Mouse (Mus musculus) heart, postnatal 0 days (tissue): ENCODE data around the gene Sephs2. TPM values are rescaled to one million over a fixed set of nuclear protein-coding genes. Genes with fewer than 3 reads are reported as not detected.

Source experiments
- ATAC-seq: fragments of 200-750 bp; cut with Nextera tagmentation; 2 replicates; pipeline ENCODE4 v1.8.0; 2017; ENCODE audit warnings: low read depth, moderate number of reproducible peaks, moderate library complexity; ENCODE audit not compliant: insufficient read depth
- DNase-seq: peaks from one replicate; pipeline ENCODE4 v3.0.0-alpha.2; 2016; ENCODE audit warnings: low spot score
- H3K27ac ChIP-seq: fragments of 300-500 bp; sonication (generic); 2 replicates; pipeline ENCODE4 v1.5.1; 2014; ENCODE audit warnings: low read depth, mild to moderate bottlenecking
- H3K27me3 ChIP-seq: fragments of 300-500 bp; sonication (generic); 2 replicates; pipeline ENCODE4 v1.6.1; 2014; ENCODE audit warnings: low read length, mixed read lengths; ENCODE audit not compliant: control insufficient read depth, insufficient read depth
- H3K36me3 ChIP-seq: fragments of 300-500 bp; sonication (generic); replicated peaks from 2 replicates; pipeline ENCODE4 v1.6.1; 2014; ENCODE audit warnings: low read length, mixed read lengths; ENCODE audit not compliant: control insufficient read depth, insufficient read depth
- H3K4me1 ChIP-seq: fragments of 300-500 bp; sonication (generic); 2 replicates; pipeline ENCODE4 v1.6.1; 2014; ENCODE audit warnings: antibody characterized with exemption; ENCODE audit not compliant: control insufficient read depth, insufficient read depth
- H3K4me2 ChIP-seq: fragments of 300-500 bp; sonication (generic); 2 replicates; pipeline ENCODE4 v1.6.1; 2014; ENCODE audit warnings: low read depth, mild to moderate bottlenecking, low read length, moderate library complexity
- H3K4me3 ChIP-seq: fragments of 300-500 bp; sonication (generic); 2 replicates; pipeline ENCODE4 v1.5.1; 2014; ENCODE audit warnings: low read depth, low read length
- H3K9ac ChIP-seq: fragments of 300-500 bp; sonication (generic); replicated peaks from 2 replicates; pipeline ENCODE4 v1.6.1; 2014; ENCODE audit warnings: low read depth, low read length, mixed read lengths
- H3K9me3 ChIP-seq: fragments of 300-500 bp; sonication (generic); replicated peaks from 2 replicates; pipeline ENCODE4 v1.6.1; 2016; ENCODE audit warnings: low read length; ENCODE audit not compliant: control insufficient read depth
- CTCF ChIP-seq: IDR thresholded peaks from 2 replicates; pipeline ENCODE4 v1.5.1; 2016; ENCODE audit warnings: antibody characterized with exemption, control low read depth, low read depth
- EP300 ChIP-seq: IDR thresholded peaks from 2 replicates; pipeline ENCODE4 v1.6.1; 2016; ENCODE audit warnings: antibody characterized with exemption, low read depth
- WGBS: fragments of 180-500 bp; shearing (Covaris S2); extraction: QIAGEN DNeasy Blood & Tissue Kit; methylation state at CpG from one replicate; pipeline ENCODE4 v1.1.7; 2014; 5-methylcytosine and 5-hydroxymethylcytosine counted together
- polyA plus RNA-seq: library from polyadenylated mRNA; unstranded; fragments of >200 nt; fragmentation: Nextera tagmentation; extraction: Ambion mirVana; gene quantifications from 2 replicates; pipeline ENCODE4 v1.2.1, GENCODE M21; 2015
- total RNA-seq: library from RNA; depleted of rRNA; stranded (reverse); fragments of >200 nt; gene quantifications from 2 replicates; pipeline ENCODE4 v1.2.3, GENCODE M21; 2014; ENCODE audit warnings: low replicate concordance

Gene Sephs2
- total and polyA plus RNA-seq, 2 experiments from 2014 or later, result 55.7 to 78.0 TPM

GRCm38 (mm10) chr7:127243361-127243867, 30.4 kb downstream of the Sephs2 start:
- ATAC-seq, result no peak
- H3K27ac ChIP-seq, result peak overlapping the region; percentile 93
- peak; percentile 25 for DNase-seq
- H3K4me2 ChIP-seq, result peak overlapping the region; percentile 87
- WGBS, result 31% methylated on average over 2 of the region's 2 CpGs
- H3K4me3 ChIP-seq, result peak overlapping the region; percentile 66
- H3K27me3 ChIP-seq, result no peaks in the 10 kb centered on the region
- peak overlapping the region; percentile 81; the same call in 1 of the 2 replicates for H3K9ac ChIP-seq
- no peaks in the 10 kb centered on the region for H3K9me3 ChIP-seq
- TF ChIP-seq CTCF (no peak), EP300 (no peak)
- H3K36me3 ChIP-seq, result peaks cover 20% of the 10 kb centered on the region; the same call in 1 of the 2 replicates
- peaks cover 14% of the 10 kb centered on the region; the same call in 1 of the 2 replicates for H3K4me1 ChIP-seq

GRCm38 (mm10) chr7:127234777-127235176, 39.1 kb downstream of the Sephs2 start:
- H3K27ac ChIP-seq, result no peak overlapping the region
- no peak for DNase-seq
- no peak for TF ChIP-seq EP300
- TF ChIP-seq CTCF, result no peak
- no peak overlapping the region for H3K4me2 ChIP-seq
- no peak for ATAC-seq
- peaks cover 9% of the 10 kb centered on the region for H3K4me1 ChIP-seq
- no peaks in the 10 kb centered on the region for H3K27me3 ChIP-seq
- peaks cover 36% of the 10 kb centered on the region for H3K36me3 ChIP-seq
- 87% methylated on average over 2 of the region's 2 CpGs for WGBS
- H3K9me3 ChIP-seq, result no peaks in the 10 kb centered on the region
- no peak overlapping the region for H3K9ac ChIP-seq
- no peak overlapping the region for H3K4me3 ChIP-seq

GRCm38 (mm10) chr7:127233765-127234164, 40.1 kb downstream of the Sephs2 start:
- WGBS, result 5% methylated on average over 9 of the region's 9 CpGs

GRCm38 (mm10) chr7:127233368-127233749, 40.5 kb downstream of the Sephs2 start:
- Histone ChIP-seq H3K4me1 (peaks cover 9% of the 10 kb centered on the region), H3K9ac (peak overlapping the region; percentile 71), H3K4me2 (peak overlapping the region; percentile 85), H3K9me3 (no peaks in the 10 kb centered on the region), H3K4me3 (peak overlapping the region; percentile 95), H3K27ac (peak overlapping the region; percentile 93), H3K27me3 (no peaks in the 10 kb centered on the region), H3K36me3 (peaks cover 36% of the 10 kb centered on the region)
- TF ChIP-seq CTCF (no peak), EP300 (no peak)
- 0% methylated on average over 27 of the region's 27 CpGs for WGBS
- no peak for DNase-seq
- ATAC-seq, result peak; percentile 2; the same call in 1 of the 2 replicates

More at GRCm38 (mm10) chr7:127233765-127234164, 40.1 kb downstream of the Sephs2 start:
- Histone ChIP-seq H3K27me3 (no peaks in the 10 kb centered on the region), H3K4me2 (peak overlapping the region; percentile 85), H3K36me3 (peaks cover 36% of the 10 kb centered on the region), H3K4me3 (peak overlapping the region; percentile 95), H3K4me1 (peaks cover 9% of the 10 kb centered on the region), H3K9ac (peak overlapping the region; percentile 71), H3K27ac (peak overlapping the region; percentile 93), H3K9me3 (no peaks in the 10 kb centered on the region)
- ATAC-seq, result no peak
- DNase-seq, result no peak
- TF ChIP-seq CTCF (no peak), EP300 (no peak)

GRCm38 (mm10) chr7:127232622-127233367, 41.1 kb downstream of the Sephs2 start, which contains the start of the genes Zfp553 and Sept1:
Gene Zfp553 (plus strand): TSS chr7:127233061.
Gene Sept1 (minus strand): TSS chr7:127233130.
- Histone ChIP-seq H3K27ac (peak within 1 kb of the TSS; percentile 93), H3K36me3 (peaks cover 31% of the 10 kb centered on the region), H3K9me3 (no peaks in the 10 kb centered on the region), H3K4me3 (peak within 1 kb of the TSS; percentile 95), H3K4me1 (peaks cover 9% of the 10 kb centered on the region), H3K9ac (peak within 1 kb of the TSS; percentile 71), H3K4me2 (peak within 1 kb of the TSS; percentile 85), H3K27me3 (no peaks in the 10 kb centered on the region)
- DNase-seq, result peak; percentile 90
- no peak for TF ChIP-seq CTCF
- TF ChIP-seq EP300, result peak; percentile 80; the same call in 1 of the 2 replicates
- ATAC-seq, result peak; percentile 90
- WGBS, result under 1% methylated on average over 61 of the region's 64 CpGs
